In the genomic region with DNA sequence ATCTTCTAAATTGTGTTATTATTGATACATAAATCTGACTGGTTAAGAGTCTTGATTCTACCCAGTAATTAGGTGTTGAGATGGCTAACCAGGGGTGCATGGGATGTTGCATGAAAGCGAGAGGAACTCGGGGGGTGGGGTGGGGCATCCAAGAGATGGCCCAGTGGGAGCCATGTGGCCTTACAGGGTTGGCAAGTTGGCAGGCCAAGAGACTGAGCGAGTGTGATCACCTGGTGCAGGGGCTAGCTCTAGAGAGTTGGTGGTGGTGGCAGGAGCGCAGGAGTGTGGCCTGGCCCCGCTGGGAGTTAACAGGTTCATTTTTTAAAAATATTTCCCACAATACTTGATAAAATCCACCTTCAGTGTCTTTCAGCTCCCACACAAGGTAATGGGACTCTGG, we compare ENCODE assay signal across 16 mouse cellular contexts. TPM values are rescaled to one million over a fixed set of nuclear protein-coding genes. Genes with fewer than 3 reads are reported as not detected.
A peak's percentile ranks its signal among the peaks of the same experiment; 100 is the strongest.
DNase-seq lines count a peak whose midpoint lies in the region; ATAC-seq lines count a peak whose summit lies in the region.
"Had no signal": no experiment of that assay in that cellular context is flagged by ENCODE, and none has a peak within 500 bp of the region (broad histone marks: within the 10 kb centered on the region; RNA-seq: fewer than 3 reads in every experiment).

No protein-coding gene starts in this region.

- no peaks in the 10 kb centered on the region for H3K27me3 ChIP-seq in intestine, embryonic 15.5 days (replicated peaks)
- no peaks in the 10 kb centered on the region for H3K27me3 ChIP-seq in intestine, embryonic 16.5 days (replicated peaks; ENCODE audit: control insufficient read depth, insufficient read depth, low read length)
- H3K27me3 ChIP-seq in embryonic facial prominence, embryonic 13.5 days: no peaks in the 10 kb centered on the region
- H3K27me3 ChIP-seq in hindbrain, embryonic 15.5 days: no peaks in the 10 kb centered on the region
- H3K27me3 ChIP-seq in midbrain, embryonic 15.5 days (replicated peaks): no peaks in the 10 kb centered on the region
- H3K27me3 ChIP-seq: megakaryocyte, embryonic 14.5 days had no signal

- DNase-seq in embryo, embryonic 10.5 days (ENCODE audit: low spot score): no peak
- no peak for DNase-seq in embryo, embryonic 11 days
- DNase-seq in layer of hippocampus, adult 11-12 months (ENCODE audit: low spot score): no peak
- DNase-seq: cerebellum, adult 11-12 months; cerebellum, postnatal 36 days; lung, embryonic 14.5 days had no signal

- no peak overlapping the region for H3K9ac ChIP-seq in intestine, embryonic 15.5 days
- no peak overlapping the region for H3K9ac ChIP-seq in intestine, embryonic 16.5 days (ENCODE audit: low read depth, low read length)
- no peak overlapping the region for H3K9ac ChIP-seq in embryonic facial prominence, embryonic 13.5 days
- H3K9ac ChIP-seq in hindbrain, embryonic 15.5 days: no peak overlapping the region
- no peak overlapping the region for H3K9ac ChIP-seq in midbrain, embryonic 15.5 days
- H3K9ac ChIP-seq: lung, embryonic 14.5 days had no signal

- H3K4me2 ChIP-seq in intestine, embryonic 15.5 days (replicated peaks): no peak overlapping the region
- H3K4me2 ChIP-seq in intestine, embryonic 16.5 days (ENCODE audit: low read depth, low read length): no peak overlapping the region
- no peak overlapping the region for H3K4me2 ChIP-seq in embryonic facial prominence, embryonic 13.5 days
- H3K4me2 ChIP-seq in hindbrain, embryonic 15.5 days: no peak overlapping the region
- H3K4me2 ChIP-seq in midbrain, embryonic 15.5 days: no peak overlapping the region
- H3K4me2 ChIP-seq: lung, embryonic 14.5 days had no signal

- 87% methylated on average over 5 of the region's 5 CpGs for WGBS in intestine, embryonic 15.5 days
- WGBS in intestine, embryonic 16.5 days: 85% methylated on average over 5 of the region's 5 CpGs
- 85% methylated on average over 5 of the region's 5 CpGs for WGBS in embryonic facial prominence, embryonic 13.5 days
- 77% methylated on average over 5 of the region's 5 CpGs for WGBS in hindbrain, embryonic 15.5 days
- 84% methylated on average over 5 of the region's 5 CpGs for WGBS in midbrain, embryonic 15.5 days

- no peaks in the 10 kb centered on the region; the same call in 1 of the 2 replicates for H3K4me1 ChIP-seq in intestine, embryonic 15.5 days (replicated peaks)
- H3K4me1 ChIP-seq in intestine, embryonic 16.5 days (ENCODE audit: control insufficient read depth, insufficient read depth, low read length): no peaks in the 10 kb centered on the region
- peaks cover 4% of the 10 kb centered on the region; the same call in 1 of the 2 replicates for H3K4me1 ChIP-seq in embryonic facial prominence, embryonic 13.5 days
- no peaks in the 10 kb centered on the region for H3K4me1 ChIP-seq in hindbrain, embryonic 15.5 days (replicated peaks)
- no peaks in the 10 kb centered on the region for H3K4me1 ChIP-seq in midbrain, embryonic 15.5 days
- H3K4me1 ChIP-seq: megakaryocyte, embryonic 14.5 days had no signal

- no peak overlapping the region for H3K4me3 ChIP-seq in intestine, embryonic 15.5 days (replicated peaks)
- H3K4me3 ChIP-seq in intestine, embryonic 16.5 days (ENCODE audit: low read length): no peak overlapping the region
- no peak overlapping the region for H3K4me3 ChIP-seq in embryonic facial prominence, embryonic 13.5 days
- H3K4me3 ChIP-seq in hindbrain, embryonic 15.5 days: no peak overlapping the region
- H3K4me3 ChIP-seq in midbrain, embryonic 15.5 days: no peak overlapping the region
- H3K4me3 ChIP-seq: megakaryocyte, embryonic 14.5 days had no signal

- 0 out of 2 replicates have a peak, but pooled peaks cover 3% of the 10 kb centered on the region for H3K36me3 ChIP-seq in intestine, embryonic 15.5 days
- no peaks in the 10 kb centered on the region for H3K36me3 ChIP-seq in intestine, embryonic 16.5 days (ENCODE audit: control insufficient read depth, insufficient read depth, low read length)
- peaks cover 32% of the 10 kb centered on the region for H3K36me3 ChIP-seq in embryonic facial prominence, embryonic 13.5 days
- H3K36me3 ChIP-seq in hindbrain, embryonic 15.5 days: peaks cover 8% of the 10 kb centered on the region
- 0 out of 2 replicates have a peak, but pooled peaks cover 3% of the 10 kb centered on the region for H3K36me3 ChIP-seq in midbrain, embryonic 15.5 days (replicated peaks)

- ATAC-seq in intestine, embryonic 15.5 days: 0 out of 2 replicates have a peak, but pooled peaks have one; percentile 41
- ATAC-seq in intestine, embryonic 16.5 days: no peak
- ATAC-seq in embryonic facial prominence, embryonic 13.5 days (ENCODE audit: insufficient number of reproducible peaks, insufficient read depth, low FRiP score, low TSS enrichment, low read depth): no peak
- ATAC-seq in hindbrain, embryonic 15.5 days (ENCODE audit: low FRiP score, low read depth): peak; percentile 74; the same call in 1 of the 2 replicates
- ATAC-seq in midbrain, embryonic 15.5 days (replicated peaks): peak; percentile 68

- no peak overlapping the region for H3K27ac ChIP-seq in intestine, embryonic 15.5 days
- H3K27ac ChIP-seq in intestine, embryonic 16.5 days (ENCODE audit: low read length): no peak overlapping the region
- peak overlapping the region; percentile 41 for H3K27ac ChIP-seq in embryonic facial prominence, embryonic 13.5 days
- peak overlapping the region; percentile 54 for H3K27ac ChIP-seq in hindbrain, embryonic 15.5 days (replicated peaks)
- H3K27ac ChIP-seq in midbrain, embryonic 15.5 days: peak overlapping the region; percentile 63; the same call in 1 of the 2 replicates
- H3K27ac ChIP-seq: kidney, postnatal 0 days had no signal

- no peaks in the 10 kb centered on the region for H3K9me3 ChIP-seq in intestine, embryonic 15.5 days
- no peaks in the 10 kb centered on the region for H3K9me3 ChIP-seq in intestine, embryonic 16.5 days (ENCODE audit: control insufficient read depth, low read length)
- H3K9me3 ChIP-seq in embryonic facial prominence, embryonic 13.5 days: no peaks in the 10 kb centered on the region
- no peaks in the 10 kb centered on the region for H3K9me3 ChIP-seq in hindbrain, embryonic 15.5 days
- no peaks in the 10 kb centered on the region for H3K9me3 ChIP-seq in midbrain, embryonic 15.5 days
- H3K9me3 ChIP-seq: megakaryocyte, embryonic 14.5 days had no signal

RNA-seq across cellular contexts. Expression of gene Pnldc1, which starts 12.4 kb away (rescaled TPM):
- 0.62 and 0.90 TPM in 2 replicates for polyA plus RNA-seq in intestine, embryonic 15.5 days (2015; fragmentation: Nextera tagmentation; extraction: Ambion mirVana)
- 0.53 and 1.1 TPM in 2 replicates for polyA plus RNA-seq in intestine, embryonic 16.5 days (2015; fragmentation: Nextera tagmentation; extraction: Ambion mirVana)
- 1.8 and 3.5 TPM in 2 replicates for polyA plus RNA-seq in embryonic facial prominence, embryonic 13.5 days (2015; fragmentation: Nextera tagmentation; extraction: Ambion mirVana)
- 1.7 and 2.5 TPM in 2 replicates for polyA plus RNA-seq in hindbrain, embryonic 15.5 days (2015; fragmentation: Nextera tagmentation; extraction: Ambion mirVana)
- 1.6 and 2.2 TPM in 2 replicates for polyA plus RNA-seq in midbrain, embryonic 15.5 days (2015; fragmentation: Nextera tagmentation; extraction: Ambion mirVana)

RNA-seq across cellular contexts. Expression of gene Tcp1, which starts 17.8 kb away (rescaled TPM):
- polyA plus RNA-seq in intestine, embryonic 15.5 days (2015; fragmentation: Nextera tagmentation; extraction: Ambion mirVana): 369 and 437 TPM in 2 replicates
- polyA plus RNA-seq in intestine, embryonic 16.5 days (2015; fragmentation: Nextera tagmentation; extraction: Ambion mirVana): 307 and 348 TPM in 2 replicates
- polyA plus RNA-seq in embryonic facial prominence, embryonic 13.5 days (2015; fragmentation: Nextera tagmentation; extraction: Ambion mirVana): 429 and 454 TPM in 2 replicates
- polyA plus RNA-seq in hindbrain, embryonic 15.5 days (2015; fragmentation: Nextera tagmentation; extraction: Ambion mirVana): 324 and 343 TPM in 2 replicates
- 325 and 344 TPM in 2 replicates for polyA plus RNA-seq in midbrain, embryonic 15.5 days (2015; fragmentation: Nextera tagmentation; extraction: Ambion mirVana)

RNA-seq across cellular contexts. Expression of gene Mrpl18, which starts 18.5 kb away (rescaled TPM):
- 173 and 181 TPM in 2 replicates for polyA plus RNA-seq in intestine, embryonic 15.5 days (2015; fragmentation: Nextera tagmentation; extraction: Ambion mirVana)
- polyA plus RNA-seq in intestine, embryonic 16.5 days (2015; fragmentation: Nextera tagmentation; extraction: Ambion mirVana): 159 and 183 TPM in 2 replicates
- 136 and 172 TPM in 2 replicates for polyA plus RNA-seq in embryonic facial prominence, embryonic 13.5 days (2015; fragmentation: Nextera tagmentation; extraction: Ambion mirVana)
- polyA plus RNA-seq in hindbrain, embryonic 15.5 days (2015; fragmentation: Nextera tagmentation; extraction: Ambion mirVana): 118 and 125 TPM in 2 replicates
- 113 and 129 TPM in 2 replicates for polyA plus RNA-seq in midbrain, embryonic 15.5 days (2015; fragmentation: Nextera tagmentation; extraction: Ambion mirVana)

RNA-seq across cellular contexts. Expression of gene Mrgprh, which starts 21.8 kb away (rescaled TPM):
- polyA plus RNA-seq in intestine, embryonic 15.5 days (2015; fragmentation: Nextera tagmentation; extraction: Ambion mirVana): not detected in 2 replicates
- polyA plus RNA-seq in intestine, embryonic 16.5 days (2015; fragmentation: Nextera tagmentation; extraction: Ambion mirVana): not detected in 2 replicates
- not detected in 2 replicates for polyA plus RNA-seq in embryonic facial prominence, embryonic 13.5 days (2015; fragmentation: Nextera tagmentation; extraction: Ambion mirVana)
- polyA plus RNA-seq in hindbrain, embryonic 15.5 days (2015; fragmentation: Nextera tagmentation; extraction: Ambion mirVana): not detected in 2 replicates
- not detected in 2 replicates for polyA plus RNA-seq in midbrain, embryonic 15.5 days (2015; fragmentation: Nextera tagmentation; extraction: Ambion mirVana)
- polyA plus RNA-seq: C2C12; kidney, postnatal 0 days; lung, embryonic 14.5 days; small intestine, adult 2 months; stomach, embryonic 14.5 days had no signal

RNA-seq across cellular contexts. Expression of gene Mas1, which starts 29.7 kb away (rescaled TPM):
- 0.38 and 0.40 TPM in 2 replicates for polyA plus RNA-seq in intestine, embryonic 15.5 days (2015; fragmentation: Nextera tagmentation; extraction: Ambion mirVana)
- polyA plus RNA-seq in intestine, embryonic 16.5 days (2015; fragmentation: Nextera tagmentation; extraction: Ambion mirVana): 0.28 and 0.78 TPM in 2 replicates
- 1.2 and 2.1 TPM in 2 replicates for polyA plus RNA-seq in embryonic facial prominence, embryonic 13.5 days (2015; fragmentation: Nextera tagmentation; extraction: Ambion mirVana)
- 0.12 TPM in 1 of 2 replicates, not detected in the other for polyA plus RNA-seq in hindbrain, embryonic 15.5 days (2015; fragmentation: Nextera tagmentation; extraction: Ambion mirVana)
- polyA plus RNA-seq in midbrain, embryonic 15.5 days (2015; fragmentation: Nextera tagmentation; extraction: Ambion mirVana): 0.13 TPM in 1 of 2 replicates, not detected in the other
- polyA plus RNA-seq: C2C12; small intestine, adult 2 months had no signal

Comparison
In these comparisons a context has a peak if more than half of its experiments do, and no peak if none do; other contexts are left out.
1. ATAC-seq: peak in intestine, embryonic 15.5 days (single experiment), hindbrain, embryonic 15.5 days (single experiment) and midbrain, embryonic 15.5 days (single experiment); none in intestine, embryonic 16.5 days (single experiment) and embryonic facial prominence, embryonic 13.5 days (single experiment).
2. H3K27ac ChIP-seq: peak in embryonic facial prominence, embryonic 13.5 days (single experiment), hindbrain, embryonic 15.5 days (single experiment) and midbrain, embryonic 15.5 days (single experiment); none in intestine, embryonic 15.5 days (single experiment) and intestine, embryonic 16.5 days (single experiment).